Mouse (Mus musculus) MEL (cell line): ENCODE measurements around the gene Mansc1. TPM values are rescaled to one million over a fixed set of nuclear protein-coding genes. Genes with fewer than 3 reads are reported as not detected.
A peak's percentile ranks its signal among the peaks of the same experiment; 100 is the strongest.
"Not testable (repeated sequence)": the region's sequence is repeated elsewhere in the genome, so short reads cannot be mapped to it uniquely, and the experiment has no call there.

Experiments used
- DNase-seq: peaks from one replicate; pipeline ENCODE4 v3.0.0; 2011; ENCODE audit warnings: low read depth, low spot score
- H3K27ac ChIP-seq: 2 replicates; pipeline ENCODE4 v1.5.1; 2012; ENCODE audit warnings: low read depth, mild to moderate bottlenecking, control low read depth, low read length, moderate library complexity; ENCODE audit not compliant: control insufficient read depth
- H3K27me3 ChIP-seq, 2 experiments: fragments of 150-350 bp in 1 of 2; sonication (generic) in 1 of 2; 2 replicates each; pipeline ENCODE4 v1.6.1; 2012; ENCODE audit warnings: low read length in 2 of 2, mild to moderate bottlenecking in 2 of 2, improper control_type of control experiment in 1 of 2, moderate library complexity in 1 of 2; ENCODE audit not compliant: insufficient read depth in 2 of 2, control insufficient read depth in 1 of 2
- H3K36me3 ChIP-seq, 2 experiments: 2 replicates each; pipeline ENCODE4 v1.6.1; 2012 to 2014; ENCODE audit warnings: low read length in 2 of 2, improper control_type of control experiment in 1 of 2, inconsistent platforms in 1 of 2, mild to moderate bottlenecking in 1 of 2; ENCODE audit not compliant: insufficient read depth in 2 of 2, control insufficient read depth in 1 of 2
- H3K4me1 ChIP-seq, 2 experiments: fragments of 150-350 bp in 1 of 2; sonication (generic) in 1 of 2; 2 replicates each; pipeline ENCODE4 v1.6.1; 2012; ENCODE audit warnings: low read length in 2 of 2, improper control_type of control experiment in 1 of 2, mild to moderate bottlenecking in 1 of 2; ENCODE audit not compliant: insufficient read depth in 2 of 2, control insufficient read depth in 1 of 2
- H3K4me3 ChIP-seq, 2 experiments: fragments of 150-350 bp in 1 of 2; sonication (generic) in 1 of 2; 2 replicates each; pipeline ENCODE4 v1.5.1; 2012; ENCODE audit warnings: low read depth in 2 of 2, low read length in 2 of 2, mild to moderate bottlenecking in 2 of 2, moderate library complexity in 2 of 2, control low read depth in 1 of 2, improper control_type of control experiment in 1 of 2; ENCODE audit not compliant: control insufficient read depth in 1 of 2, insufficient read depth in 1 of 2
- H3K79me2 ChIP-seq: 2 replicates; pipeline ENCODE4 v1.6.1; 2012; ENCODE audit warnings: mild to moderate bottlenecking, low read length, moderate library complexity; ENCODE audit not compliant: control insufficient read depth, poor library complexity, insufficient read depth
- H3K9ac ChIP-seq: 2 replicates; pipeline ENCODE4 v1.6.1; 2012; ENCODE audit warnings: low read depth, mild to moderate bottlenecking, control low read depth, low read length, moderate library complexity; ENCODE audit not compliant: control insufficient read depth, poor library complexity, severe bottlenecking
- H3K9me3 ChIP-seq: fragments of 150-350 bp; sonication (generic); replicated peaks from 2 replicates; pipeline ENCODE4 v1.6.1; 2012; ENCODE audit warnings: mild to moderate bottlenecking, low read length, improper control_type of control experiment, moderate library complexity; ENCODE audit not compliant: insufficient read depth
- BHLHE40 ChIP-seq: IDR thresholded peaks from 2 replicates; pipeline ENCODE4 v1.6.1; 2012; ENCODE audit warnings: low read depth, mild to moderate bottlenecking, inconsistent platforms, low read length, improper control_type of control experiment, borderline replicate concordance
- CHD2 ChIP-seq: IDR thresholded peaks from 2 replicates; pipeline ENCODE4 v1.6.1; 2011; ENCODE audit warnings: low read length, improper control_type of control experiment
- ETS1 ChIP-seq: IDR thresholded peaks from 2 replicates; pipeline ENCODE4 v1.6.1; 2012; ENCODE audit warnings: low read depth, mild to moderate bottlenecking, inconsistent platforms, low read length, improper control_type of control experiment, moderate library complexity
- MAX ChIP-seq: IDR thresholded peaks from 2 replicates; pipeline ENCODE4 v1.6.1; 2011; ENCODE audit warnings: low read length, improper control_type of control experiment
- MYC ChIP-seq: IDR thresholded peaks from 2 replicates; pipeline ENCODE4 v1.6.1; 2011; ENCODE audit warnings: low read depth, mild to moderate bottlenecking, low read length, improper control_type of control experiment, moderate library complexity
- POLR2AphosphoS2 ChIP-seq: IDR thresholded peaks from 2 replicates; pipeline ENCODE4 v1.6.1; 2011; ENCODE audit warnings: low read length, improper control_type of control experiment
- RAD21 ChIP-seq: IDR thresholded peaks from 2 replicates; pipeline ENCODE4 v1.6.1; 2011; ENCODE audit warnings: mild to moderate bottlenecking, low read depth, low read length, improper control_type of control experiment
- SIN3A ChIP-seq: IDR thresholded peaks from 2 replicates; pipeline ENCODE4 v1.6.1; 2012; ENCODE audit warnings: low read length, improper control_type of control experiment, inconsistent platforms
- TBP ChIP-seq: IDR thresholded peaks from 2 replicates; pipeline ENCODE4 v1.8.0; 2011; ENCODE audit warnings: low read depth, low read length, improper control_type of control experiment
- USF1 ChIP-seq: IDR thresholded peaks from 2 replicates; pipeline ENCODE4 v1.6.1; 2014; ENCODE audit warnings: low read depth, mild to moderate bottlenecking, inconsistent platforms, low read length, improper control_type of control experiment, moderate library complexity
- polyA plus RNA-seq, 2 experiments: library from polyadenylated mRNA; stranded (reverse) in 1 of 2; unstranded in 1 of 2; fragments of >175 nt in 1 of 2; fragments of >200 nt in 1 of 2; gene quantifications; 2 replicates each; pipeline versions ENCODE4 v1.2.1 to v1.2.4; 2012; ENCODE audit warnings: low replicate concordance in 2 of 2, low read depth in 1 of 2; ENCODE audit not compliant: insufficient read length in 2 of 2, insufficient read depth in 1 of 2, missing spikeins in 1 of 2
- total RNA-seq: library from RNA; depleted of rRNA; stranded (reverse); fragments of 300-350 nt; gene quantifications from 2 replicates; pipeline ENCODE4 v1.2.3, GENCODE M21; 2012

The Mansc1 gene
- total and polyA plus RNA-seq, 3 experiments: not detected

- Histone ChIP-seq H3K27me3 (no peaks in the 10 kb centered on the region), H3K79me2 (no peaks in the 10 kb centered on the region), H3K9me3 (no peaks in the 10 kb centered on the region), H3K27ac (peak overlapping the region; percentile 61), H3K9ac (peak overlapping the region; percentile 57), H3K4me1 (peaks cover 10 to 17% of the 10 kb centered on the region in 2 experiments), H3K36me3 (peaks cover 0 to 19% of the 10 kb centered on the region in 2 experiments; a peak in 2 of 4 replicates), H3K4me3 (peak overlapping the region; percentile 24 to 51)
- TF ChIP-seq MYC: no peak
- TF ChIP-seq ETS1: peak; percentile 28; the same call in 1 of the 2 replicates
- peak; percentile 4; the same call in 1 of the 2 replicates for TF ChIP-seq SIN3A
- 0 out of 2 replicates have a peak, but pooled peaks have one; percentile 14 for TF ChIP-seq TBP
- no peak for TF ChIP-seq RAD21
- DNase-seq: peak; percentile 56
Measured at GRCm38 (mm10) chr6:134677504-134677903, 45.2 kb upstream of the Mansc1 start.

GRCm38 (mm10) chr6:134673712-134674111, 41.4 kb upstream of the Mansc1 start:
- not testable (repeated sequence) for H3K79me2 ChIP-seq, H3K9ac ChIP-seq, H3K4me3 ChIP-seq
- peak; percentile 82 for DNase-seq
- TF ChIP-seq MAX (peak; percentile 28; the same call in 1 of the 2 replicates), BHLHE40 (peak; percentile 77; the same call in 1 of the 2 replicates), MYC (0 out of 2 replicates have a peak, but pooled peaks have one; percentile 30), USF1 (peak; percentile 33; the same call in 1 of the 2 replicates)
- TF ChIP-seq, all 39 proteins: peak for 4; not testable (repeated sequence) for 35
- not testable (repeated sequence) for H3K9me3 ChIP-seq, H3K27ac ChIP-seq, H3K27me3 ChIP-seq
- Histone ChIP-seq H3K4me1 (peaks cover 6 to 14% of the 10 kb centered on the region in 2 experiments), H3K36me3 (peaks cover 0 to 19% of the 10 kb centered on the region in 2 experiments; a peak in 2 of 4 replicates)

- H3K4me1 ChIP-seq: peaks cover 2 to 3% of the 10 kb centered on the region in 2 experiments; a peak in 1 of 4 replicates
- H3K36me3 ChIP-seq: peaks cover 0 to 2% of the 10 kb centered on the region in 2 experiments; a peak in 1 of 4 replicates
- no peaks in the 10 kb centered on the region for H3K27me3 ChIP-seq
- TF ChIP-seq MYC: no peak
- no peak for TF ChIP-seq POLR2AphosphoS2
- TF ChIP-seq BHLHE40: no peak
- TF ChIP-seq CHD2: no peak
- no peak overlapping the region for H3K4me3 ChIP-seq
- no peaks in the 10 kb centered on the region for H3K79me2 ChIP-seq
- H3K9me3 ChIP-seq: no peaks in the 10 kb centered on the region
- no peak overlapping the region for H3K27ac ChIP-seq
- H3K9ac ChIP-seq: no peak overlapping the region
- no peak for DNase-seq
Measured at GRCm38 (mm10) chr6:134670881-134671411, 38.7 kb upstream of the Mansc1 start.
